Mouse (Mus musculus): ENCODE results near the gene Epha2.

- TF ChIP-seq CTCF (IDR thresholded peaks at IDR 0.05; ENCODE audit: low read depth) (no peak), EP300 (optimal IDR thresholded peaks at IDR 0.05) (no peak)
Measured at GRCm38 (mm10) chr4:141331446-141331845, 30.4 kb downstream of the Epha2 start.

All from stomach, postnatal 0 days (tissue).